34 mouse cellular contexts compared by ENCODE assay signal in the genomic region with DNA sequence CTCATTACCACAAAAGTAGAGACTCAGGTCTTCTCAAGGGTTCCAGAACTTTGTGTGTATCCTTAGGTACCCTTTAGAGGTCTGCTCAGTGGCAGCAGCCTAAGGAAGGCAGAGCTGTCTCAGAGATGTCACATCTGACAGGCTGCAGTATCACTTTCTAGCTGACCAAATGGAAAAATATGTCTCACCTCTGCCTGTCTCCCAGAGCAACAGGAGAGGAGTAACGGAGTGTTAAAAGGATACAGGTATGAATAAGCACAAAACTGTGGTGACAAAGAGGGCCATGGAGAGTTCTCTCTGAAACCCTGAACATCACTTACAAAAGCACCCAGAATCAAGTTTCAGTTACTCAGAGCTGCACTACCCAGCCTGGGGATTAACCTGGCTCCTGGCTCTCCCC. TPM values are rescaled to one million over a fixed set of nuclear protein-coding genes. Genes with fewer than 3 reads are reported as not detected.
"Had no signal": no experiment of that assay in that cellular context is flagged by ENCODE, and none has a peak within 500 bp of the region (broad histone marks: within the 10 kb centered on the region; RNA-seq: fewer than 3 reads in every experiment).

No protein-coding gene starts in this region.

- H3K9me3 ChIP-seq: embryonic facial prominence, embryonic 10.5 days; embryonic facial prominence, embryonic 12.5 days; embryonic facial prominence, embryonic 13.5 days; embryonic facial prominence, embryonic 15.5 days; forebrain, embryonic 10.5 days; forebrain, embryonic 12.5 days; forebrain, embryonic 13.5 days; forebrain, embryonic 15.5 days had no signal

- DNase-seq: cerebellum, adult 8-10 months; cerebellum, adult 9-10 months; cerebellum, adult 9-11 months; cerebellum, postnatal 10 days; cerebellum, postnatal 14 days; cerebellum, postnatal 25 days; cerebellum, postnatal 36 days; embryo, embryonic 11 days; forebrain, postnatal 0 days; gastrocnemius, adult 2 months; gastrocnemius, postnatal 10 days; gastrocnemius, postnatal 14 days; gastrocnemius, postnatal 25 days; gastrocnemius, postnatal 36 days; heart, adult 11 months; heart, adult 18-20 months; heart, adult 2 months had no signal

- H3K27me3 ChIP-seq: embryonic facial prominence, embryonic 12.5 days; embryonic facial prominence, embryonic 13.5 days; embryonic facial prominence, embryonic 15.5 days; forebrain, embryonic 12.5 days; forebrain, embryonic 13.5 days; forebrain, embryonic 15.5 days had no signal

- H3K9ac ChIP-seq: embryonic facial prominence, embryonic 12.5 days; embryonic facial prominence, embryonic 13.5 days; embryonic facial prominence, embryonic 15.5 days; forebrain, embryonic 12.5 days; forebrain, embryonic 13.5 days; forebrain, embryonic 15.5 days; forebrain, postnatal 0 days had no signal

- H3K27ac ChIP-seq: embryonic facial prominence, embryonic 10.5 days; embryonic facial prominence, embryonic 12.5 days; embryonic facial prominence, embryonic 13.5 days; embryonic facial prominence, embryonic 15.5 days; forebrain, embryonic 10.5 days; forebrain, embryonic 12.5 days; forebrain, embryonic 13.5 days; forebrain, embryonic 15.5 days; gastrocnemius, adult 2 months; heart, adult 2 months had no signal

- H3K36me3 ChIP-seq: embryonic facial prominence, embryonic 10.5 days; embryonic facial prominence, embryonic 12.5 days; embryonic facial prominence, embryonic 13.5 days; embryonic facial prominence, embryonic 15.5 days; forebrain, embryonic 10.5 days; forebrain, embryonic 12.5 days; forebrain, embryonic 15.5 days had no signal

- H3K4me3 ChIP-seq: embryonic facial prominence, embryonic 10.5 days; embryonic facial prominence, embryonic 12.5 days; embryonic facial prominence, embryonic 13.5 days; embryonic facial prominence, embryonic 15.5 days; erythroblast, embryonic 14.5 days; forebrain, embryonic 10.5 days; forebrain, embryonic 12.5 days; forebrain, embryonic 13.5 days; forebrain, embryonic 15.5 days; gastrocnemius, adult 2 months; heart, adult 2 months had no signal

- H3K4me2 ChIP-seq: embryonic facial prominence, embryonic 12.5 days; embryonic facial prominence, embryonic 13.5 days; embryonic facial prominence, embryonic 15.5 days; forebrain, embryonic 12.5 days; forebrain, embryonic 13.5 days; forebrain, embryonic 15.5 days had no signal

- H3K4me1 ChIP-seq: embryonic facial prominence, embryonic 12.5 days had no signal

- ATAC-seq: forebrain, embryonic 13.5 days; forebrain, embryonic 14.5 days; forebrain, embryonic 15.5 days; forebrain, embryonic 16.5 days; forebrain, postnatal 0 days had no signal

RNA-seq across cellular contexts. Expression of a gene that starts 32.7 kb away (rescaled TPM):
- total RNA-seq: common myeloid progenitor, adult 5-6 weeks; gastrocnemius, adult 18-20 months; gastrocnemius, adult 2 months; gastrocnemius, adult 8-10 months; gastrocnemius, postnatal 10 days; gastrocnemius, postnatal 14 days; gastrocnemius, postnatal 25 days; gastrocnemius, postnatal 36 days; granulocyte monocyte progenitor cell, adult 5-6 weeks; heart, adult 2 months; heart, adult 8-10 months had no signal
- polyA plus RNA-seq: erythroblast, embryonic 14.5 days; gonadal fat pad, adult 2 months; heart, adult 2 months had no signal
